Mouse (Mus musculus) WW6 (cell line): ENCODE results near the gene Gm39566.

Experiments
- DNase-seq: peaks from one replicate; pipeline ENCODE4 v3.0.0-alpha.2; 2013; ENCODE audit warnings: low read depth, low spot score

Gene Gm39566

DNA sequence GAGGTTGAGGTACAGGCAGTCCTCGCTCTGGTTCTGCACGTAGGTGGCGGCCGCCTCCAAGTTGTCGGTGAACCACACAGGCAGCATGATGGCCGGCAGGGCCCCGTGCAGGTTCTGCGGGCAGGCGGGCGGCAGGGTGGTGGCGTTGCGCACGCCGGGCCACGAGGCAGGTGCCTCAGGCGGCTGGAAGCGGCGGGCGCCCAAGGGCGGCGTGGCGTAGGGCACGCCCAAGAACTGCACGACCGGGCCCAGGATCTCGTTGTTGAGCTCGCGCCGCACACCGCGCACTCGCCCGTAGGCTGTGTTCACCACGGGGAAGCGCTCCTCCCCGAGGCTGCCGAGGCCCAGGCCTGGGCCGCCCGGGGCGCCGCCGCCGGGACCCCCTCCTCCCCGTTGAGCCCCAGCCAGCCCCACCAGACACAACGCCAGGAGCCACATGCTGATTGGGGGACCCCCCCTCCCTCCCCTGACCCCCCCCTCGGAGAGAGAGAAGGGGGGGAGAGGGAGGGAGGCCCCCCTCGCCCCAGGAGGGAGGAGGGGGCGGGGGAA, 19.0 kb upstream of the Gm39566 start:
- DNase-seq, result no peak

DNA sequence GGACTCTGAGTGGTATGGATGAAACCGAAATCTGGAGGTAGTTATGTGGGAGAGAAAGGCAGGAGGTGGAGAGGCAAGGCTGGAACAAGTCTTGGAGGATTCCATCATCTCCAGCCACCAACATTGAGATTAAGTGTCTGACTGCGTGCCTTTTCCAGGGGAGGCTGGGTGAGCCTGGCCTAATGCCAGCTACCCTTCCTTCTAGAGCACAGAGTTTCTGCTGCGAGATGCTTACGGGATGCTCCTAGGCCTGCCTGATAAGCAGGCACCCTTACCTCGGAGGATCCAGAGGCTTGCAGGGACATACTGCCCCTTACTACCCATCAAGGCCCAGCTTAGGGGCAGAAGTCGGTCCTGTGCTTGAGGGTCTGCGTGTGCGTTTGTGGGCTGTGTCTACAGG, 18.5 kb upstream of the Gm39566 start:
- DNase-seq, result no peak

DNA sequence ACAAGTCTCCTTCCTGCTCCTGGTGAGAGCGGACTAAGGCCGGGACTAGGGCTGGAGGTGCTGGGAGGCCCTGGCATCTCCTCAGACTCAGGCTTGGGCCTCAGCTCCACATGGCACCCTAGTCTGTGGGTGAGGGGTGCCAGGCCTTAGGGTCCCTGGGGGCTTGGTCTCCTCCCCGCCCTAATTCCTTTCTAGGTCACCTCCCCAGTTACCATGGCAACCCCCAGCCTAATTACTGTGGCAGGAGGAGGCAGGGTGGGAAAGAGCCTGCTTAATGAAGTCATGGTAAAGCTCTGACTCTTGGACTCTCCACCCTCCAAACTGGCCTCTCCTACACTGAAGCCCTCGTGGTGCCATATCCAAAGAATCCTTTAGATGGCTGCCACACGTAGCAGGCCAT, 13.7 kb upstream of the Gm39566 start:
- no peak for DNase-seq

DNA sequence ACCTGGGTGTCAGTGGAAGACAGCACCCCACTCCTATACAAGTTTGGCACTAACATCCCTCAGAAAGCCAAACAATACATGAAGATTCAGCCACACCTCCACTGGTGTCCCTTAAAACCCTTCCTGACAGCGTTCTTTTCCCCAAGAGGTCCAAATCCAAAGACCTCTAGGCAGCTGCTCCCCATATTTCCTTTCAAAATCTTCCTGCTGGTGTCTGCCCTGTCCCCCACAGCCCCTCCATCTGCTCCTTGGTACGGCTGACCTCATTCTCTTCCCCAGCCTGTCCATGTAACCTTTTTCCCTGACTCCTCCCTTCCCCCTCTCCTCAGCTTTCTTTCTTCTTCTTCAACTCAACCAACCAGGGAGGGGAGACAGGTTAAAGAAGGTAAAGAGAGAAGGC, 8.4 kb upstream of the Gm39566 start:
- DNase-seq, result no peak

DNA sequence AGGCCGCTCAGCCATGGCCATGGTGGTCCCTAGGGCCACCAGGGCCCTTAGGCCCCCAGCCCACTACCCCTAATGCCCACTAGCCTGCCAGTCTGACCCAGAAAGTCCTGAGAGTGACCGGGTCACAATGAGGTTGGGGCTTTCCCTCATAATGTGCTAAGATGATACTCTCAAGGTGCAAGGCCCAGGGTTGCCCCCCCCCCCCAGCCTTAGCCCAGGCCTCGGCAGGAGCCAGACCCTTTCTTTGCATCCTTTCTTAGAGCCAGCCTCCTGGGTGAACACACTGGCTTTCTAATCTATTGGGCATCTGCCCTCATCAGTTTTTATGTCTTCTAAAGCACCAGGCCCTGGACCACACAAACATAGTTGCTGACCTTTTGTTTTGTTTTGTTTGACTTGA, 7.0 kb upstream of the Gm39566 start, which contains the start of gene Spem1:
Gene Spem1 (minus strand): TSS at position 101 of the 400 bp plus-strand sequence.
- no peak for DNase-seq

DNA sequence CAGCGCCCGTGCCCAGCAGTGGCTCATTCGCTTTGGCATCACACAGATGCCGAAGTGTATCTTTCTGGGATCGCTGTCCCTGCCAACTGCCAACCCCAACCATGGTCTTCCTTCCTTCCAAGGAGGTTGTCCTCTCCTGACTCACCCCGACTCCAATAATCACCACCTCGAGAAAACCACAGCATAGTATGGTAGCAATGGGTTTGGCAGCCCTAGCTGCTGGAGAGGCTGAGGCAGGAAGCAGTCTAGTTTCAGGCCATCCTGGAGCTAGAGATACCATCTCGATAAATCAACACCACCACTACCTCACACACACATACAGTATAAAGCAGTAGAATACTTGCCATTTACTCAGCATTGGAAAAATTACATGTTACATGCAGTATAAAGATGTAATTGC, 3.8 kb upstream of the Gm39566 start:
- DNase-seq, result no peak

DNA sequence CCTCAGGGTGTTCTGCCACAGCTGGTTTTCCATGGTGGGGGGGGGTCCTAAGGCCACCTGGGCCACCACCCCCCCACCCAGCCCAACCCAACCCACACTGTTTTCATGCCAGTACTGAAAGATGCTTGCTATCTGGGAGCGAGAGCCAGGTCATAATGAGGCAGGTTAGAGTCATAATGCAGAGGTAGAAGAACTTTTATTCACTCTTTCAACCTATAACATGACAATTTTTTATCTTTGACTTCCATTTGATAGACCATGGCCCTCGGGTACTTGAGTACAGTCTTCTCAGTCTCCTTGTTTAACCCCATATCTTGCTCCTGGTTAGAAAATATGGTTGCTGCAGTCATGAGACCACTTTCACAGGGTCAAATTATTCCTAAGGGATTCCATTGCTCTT, 3.3 kb upstream of the Gm39566 start, which contains the start of gene Spem2:
Gene Spem2 (minus strand): TSS at position 101 of the 400 bp plus-strand sequence.
- no peak for DNase-seq

DNA sequence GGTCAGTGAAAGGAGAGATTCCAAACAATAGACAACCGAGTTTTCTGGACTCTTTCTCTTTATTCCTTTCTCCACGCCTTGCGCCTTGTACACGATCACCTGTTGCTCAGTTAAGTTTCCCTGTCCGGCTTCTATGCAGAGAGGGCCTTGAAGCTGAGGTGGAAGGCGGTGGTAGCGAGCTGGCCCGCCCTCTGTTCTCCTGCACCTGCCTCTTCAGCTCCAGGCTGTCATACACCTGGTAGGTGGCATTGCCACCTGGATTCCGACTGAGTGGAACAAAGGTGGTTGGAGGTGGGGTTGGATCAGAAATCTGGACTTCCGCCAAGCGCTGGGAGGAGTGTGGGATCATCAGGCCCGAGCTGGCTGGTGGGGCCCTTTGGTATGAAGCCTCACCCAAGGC, 1.4 kb upstream of the Gm39566 start:
- DNase-seq, result no peak

DNA sequence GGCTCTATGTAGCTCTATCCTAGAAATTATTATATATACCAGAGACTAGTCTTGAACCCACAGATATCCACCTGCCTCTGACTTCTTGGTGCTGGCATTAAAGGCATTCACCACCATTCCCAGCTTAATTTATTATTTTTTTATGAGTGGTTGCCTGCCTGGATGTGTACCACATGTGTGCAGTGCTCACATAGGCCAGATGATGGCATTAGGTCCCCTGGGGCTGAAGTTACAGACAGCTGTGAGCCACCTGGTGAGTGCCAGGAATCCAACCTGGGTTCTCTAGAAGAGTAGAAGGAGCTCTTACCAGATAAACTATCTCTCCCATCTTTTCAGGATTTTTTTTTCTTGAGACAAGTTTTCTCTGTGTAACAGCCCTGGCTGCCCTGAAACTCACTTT, 4.8 kb downstream of the Gm39566 start:
- DNase-seq, result no peak

DNA sequence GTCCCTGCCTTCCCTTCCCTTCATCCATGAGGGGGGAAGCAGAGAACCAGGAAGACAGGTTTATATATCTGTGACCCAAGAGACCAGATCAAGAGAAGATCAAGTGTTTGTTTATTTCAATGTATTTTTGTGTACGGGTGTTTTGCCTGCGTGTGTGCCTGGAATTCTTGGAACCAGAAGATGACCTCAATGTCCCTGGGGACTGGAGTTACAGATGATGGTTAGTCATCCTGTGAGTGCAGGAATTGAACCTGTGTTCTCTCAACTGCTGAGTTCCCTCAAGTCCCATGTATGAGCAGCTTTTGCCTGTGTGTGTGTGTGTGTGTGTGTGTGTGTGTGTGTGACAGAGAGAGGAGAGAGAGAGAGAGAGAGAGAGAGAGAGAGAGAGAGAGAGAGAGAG, 7.5 kb downstream of the Gm39566 start:
- no peak for DNase-seq

DNA sequence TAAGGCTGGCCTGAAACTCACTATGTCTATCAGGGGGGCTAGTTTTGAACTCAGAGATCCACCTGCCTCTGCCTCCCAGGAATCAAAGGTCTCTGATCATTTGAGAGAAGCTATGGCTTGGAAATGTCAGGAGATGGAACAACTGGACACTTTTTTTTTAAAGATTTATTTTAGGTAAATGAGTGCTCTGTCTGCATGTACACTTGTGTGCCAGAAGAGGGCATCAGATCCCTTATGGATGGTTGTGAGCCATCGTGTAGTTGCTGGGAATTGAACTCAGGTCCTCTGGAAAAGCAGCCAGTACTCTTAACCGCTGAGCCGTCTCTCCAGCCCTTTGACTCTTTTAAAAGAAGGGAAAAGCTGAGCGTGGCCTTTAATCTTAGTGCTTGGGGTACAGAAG, 8.7 kb downstream of the Gm39566 start:
- no peak for DNase-seq

DNA sequence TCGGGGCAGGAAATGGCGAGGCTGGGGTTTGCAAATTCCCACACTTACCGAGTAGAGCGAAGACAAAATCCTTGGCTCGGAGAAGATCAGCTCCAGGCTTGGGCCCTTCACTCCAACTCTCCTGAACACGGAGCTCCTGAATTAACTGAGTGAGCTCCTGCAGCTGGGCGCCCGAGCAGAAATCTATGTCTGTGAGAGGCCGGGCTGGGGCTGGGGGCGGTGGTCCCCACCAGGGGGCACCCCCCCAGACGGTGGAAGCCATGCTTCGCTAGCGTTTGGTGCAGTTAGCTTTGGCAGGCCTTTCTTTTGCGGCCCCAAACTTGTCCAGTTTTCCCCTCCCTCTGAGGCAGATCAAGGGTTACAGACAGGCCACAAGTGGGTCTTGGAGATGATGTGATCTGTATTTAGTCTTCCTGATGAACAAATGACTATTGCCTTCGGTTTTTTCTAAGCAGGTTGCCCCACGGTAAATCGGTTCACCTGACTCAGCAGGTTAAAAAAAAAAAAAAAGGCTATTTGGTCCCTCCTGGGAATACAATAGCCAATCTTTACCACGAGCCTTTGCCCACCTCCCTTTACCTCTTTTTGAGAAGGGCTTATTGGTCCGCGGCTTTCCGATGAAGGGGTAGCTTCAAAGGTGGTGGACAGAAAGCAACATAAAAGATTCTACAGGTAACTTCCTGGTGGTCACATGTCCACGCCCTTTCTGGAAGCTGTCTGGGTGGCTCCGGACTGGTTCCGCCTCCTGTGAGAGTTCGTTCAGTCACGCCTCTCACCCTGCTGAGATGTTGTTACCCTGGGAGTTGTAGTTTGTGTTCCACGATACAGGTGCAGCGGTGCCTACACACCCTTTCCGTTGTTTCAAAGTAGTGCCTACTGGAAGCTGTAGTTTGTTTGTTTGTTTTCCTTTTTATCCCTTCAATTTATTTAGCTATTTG, 9.9 kb downstream of the Gm39566 start, which contains the start of gene Tmem102:
Gene Tmem102 (minus strand): TSS at position 653 of the 938 bp plus-strand sequence.
- DNase-seq, result no peak

DNA sequence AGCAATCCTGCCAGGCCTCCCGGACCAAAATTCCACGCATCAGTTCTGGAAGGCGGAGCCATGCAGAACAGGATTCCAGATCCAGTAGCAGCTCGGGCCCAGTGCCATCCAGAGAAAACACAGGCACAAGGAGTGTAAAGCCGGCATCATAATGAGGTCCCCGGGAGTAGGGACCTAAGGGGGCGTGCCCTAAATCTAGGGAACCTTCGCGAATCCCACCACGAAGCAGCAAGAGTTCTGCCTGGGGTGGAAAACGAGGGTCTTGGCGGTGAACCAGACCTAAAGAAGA, 10.5 kb downstream of the Gm39566 start:
- no peak for DNase-seq

DNA sequence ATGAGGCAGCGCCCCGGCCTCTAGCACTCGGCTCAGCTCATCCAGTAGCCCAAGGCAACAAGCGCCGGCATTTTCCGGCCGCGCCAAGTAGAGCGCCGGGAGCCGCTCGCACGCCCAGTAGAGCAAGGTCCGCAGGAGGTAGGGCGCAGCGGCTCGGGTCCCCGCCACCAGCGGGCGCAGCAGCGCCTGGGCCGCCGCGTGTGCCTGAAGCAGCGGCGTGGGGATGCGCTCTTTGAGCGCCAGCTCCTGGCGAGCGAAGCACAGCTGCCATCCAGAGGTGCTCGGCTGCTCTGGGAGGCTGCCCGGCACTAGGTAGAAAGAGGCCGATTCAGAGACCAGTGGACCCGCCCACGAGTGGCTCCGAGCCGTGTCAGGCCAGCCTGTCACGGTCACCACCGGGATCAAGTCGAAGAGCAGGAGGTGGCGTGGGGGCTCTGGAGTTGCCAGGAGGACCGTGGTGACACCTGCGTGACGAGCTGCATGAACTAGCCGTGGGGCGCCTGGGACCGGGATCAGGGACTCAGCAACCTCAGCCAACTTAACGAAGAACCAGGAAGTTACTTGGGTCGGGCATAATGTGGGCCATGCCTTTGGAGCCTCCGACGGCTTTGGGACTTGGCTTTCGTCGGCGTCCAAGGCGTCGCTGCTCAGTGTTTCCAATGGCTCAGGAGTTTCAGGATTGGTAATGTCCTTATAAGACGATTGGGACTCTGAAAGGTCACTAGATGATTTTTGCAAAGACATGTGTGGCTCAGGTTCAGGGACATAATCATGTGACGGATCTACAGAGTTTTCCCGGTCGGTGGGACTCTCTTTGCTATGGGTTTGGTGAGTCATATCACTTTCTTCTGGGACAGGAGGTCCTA, 11.1 kb downstream of the Gm39566 start:
- no peak for DNase-seq

DNA sequence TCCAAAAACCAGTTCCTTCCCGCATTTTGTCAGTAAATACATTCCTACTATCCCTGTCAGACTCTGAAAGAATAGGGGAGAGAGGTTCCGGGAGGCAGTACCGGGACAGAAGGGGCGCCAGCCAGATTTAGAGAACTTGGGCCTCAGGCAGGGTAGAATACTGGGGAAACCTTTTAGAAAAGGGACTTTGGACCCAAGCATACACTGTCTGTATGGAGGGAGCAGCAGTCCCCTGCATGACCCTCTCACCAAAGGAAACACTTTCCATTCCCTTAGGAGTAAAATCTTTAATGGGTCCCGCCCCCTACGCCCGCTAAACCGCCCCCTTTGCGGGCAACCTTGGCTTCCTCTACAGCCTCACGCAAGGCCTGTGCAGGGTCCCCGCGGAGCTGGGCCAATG, 11.8 kb downstream of the Gm39566 start:
- no peak for DNase-seq

DNA sequence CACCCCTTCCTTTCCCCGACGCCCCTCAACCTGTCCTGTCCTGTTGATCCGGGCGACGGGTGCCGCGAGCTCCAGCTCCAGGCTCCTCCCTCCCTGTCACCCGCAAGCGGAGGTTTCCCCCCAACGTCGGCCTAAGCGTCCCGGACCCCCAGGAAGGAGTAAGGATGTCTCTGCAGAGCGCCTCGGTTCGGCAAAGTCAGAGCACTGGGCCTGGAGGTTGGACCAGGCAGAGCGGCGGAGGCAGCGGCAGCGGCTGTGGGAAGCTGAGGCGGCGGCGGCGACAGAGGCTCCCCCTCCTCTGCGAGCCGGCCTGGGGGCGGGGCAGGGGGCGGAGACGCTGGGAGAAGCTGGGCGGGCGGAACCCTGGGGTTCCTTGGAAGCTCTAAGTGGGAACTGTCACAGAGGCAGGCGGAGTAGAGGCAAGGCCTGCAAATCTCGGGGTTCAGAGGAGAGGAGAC, 12.4 kb downstream of the Gm39566 start:
- DNase-seq, result no peak

DNA sequence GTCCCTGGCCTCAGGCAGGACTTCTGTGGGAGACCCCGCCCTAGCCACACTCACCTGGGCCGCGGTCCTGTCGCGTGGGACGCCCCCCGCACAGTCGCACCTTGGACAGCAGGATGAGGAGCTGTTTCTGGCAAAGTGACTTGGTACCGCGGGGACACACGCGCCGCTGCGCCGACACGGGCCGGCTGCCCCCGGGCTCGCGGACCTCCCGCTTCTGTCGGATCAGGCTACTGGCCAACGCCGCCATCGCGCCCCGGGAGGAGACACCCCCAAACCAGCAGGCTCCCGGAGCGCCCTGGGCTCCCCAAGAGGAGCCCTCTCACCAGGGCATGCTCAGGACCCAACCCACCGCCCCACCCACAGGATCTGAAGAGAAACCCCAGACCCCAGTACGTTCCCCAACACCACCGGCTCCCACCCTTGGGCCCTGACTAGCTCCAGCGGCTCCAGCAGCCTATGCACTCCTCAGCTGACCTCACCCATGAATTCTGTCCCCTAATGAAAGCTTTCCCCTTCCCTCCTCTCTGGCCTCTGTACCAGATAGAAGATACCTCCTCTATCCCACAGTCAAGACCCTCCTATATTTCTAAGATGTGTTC, 13.6 kb downstream of the Gm39566 start, which contains the start of gene Fgf11:
Gene Fgf11 (minus strand): TSS at position 479 of the 599 bp plus-strand sequence.
- no peak for DNase-seq

DNA sequence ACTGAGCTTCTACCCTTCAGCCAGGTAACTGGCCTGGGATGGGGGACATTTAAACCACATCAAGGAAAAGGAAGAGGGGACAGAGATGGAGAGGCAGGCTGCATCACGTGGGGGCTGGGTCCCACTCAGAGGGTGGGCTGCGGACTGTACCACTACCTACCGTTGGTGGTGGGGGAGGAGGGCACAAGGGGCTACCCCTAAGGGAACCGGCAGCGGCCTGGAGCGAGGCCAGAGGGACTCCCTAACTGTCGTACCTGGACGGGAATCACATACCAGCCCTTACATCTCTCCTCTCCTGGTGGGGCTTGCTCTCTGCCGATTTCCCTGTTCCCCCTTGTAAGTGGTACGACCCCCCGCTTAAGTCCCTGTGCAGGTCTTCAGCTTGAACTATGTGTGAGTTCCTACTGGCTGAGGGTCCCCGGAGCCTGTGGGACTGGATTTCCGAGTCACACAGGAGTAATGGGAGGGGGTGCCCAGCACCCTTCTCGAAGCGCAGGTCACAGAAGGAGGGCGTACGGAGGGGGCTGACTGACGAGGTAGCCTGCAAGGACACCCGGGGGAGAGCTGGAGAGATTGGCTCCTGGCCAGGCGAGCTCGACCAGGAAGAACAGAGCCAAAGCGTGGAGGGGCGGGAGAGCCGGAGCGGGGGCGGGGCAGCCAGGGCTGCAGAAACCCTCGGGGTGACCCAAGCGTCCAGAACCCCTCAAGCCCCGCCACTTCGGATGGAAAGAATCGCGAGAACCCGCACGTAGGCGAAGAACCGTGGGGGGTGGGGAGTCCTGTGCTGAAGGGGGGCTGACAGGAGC, 14.5 kb downstream of the Gm39566 start:
- DNase-seq, result no peak

DNA sequence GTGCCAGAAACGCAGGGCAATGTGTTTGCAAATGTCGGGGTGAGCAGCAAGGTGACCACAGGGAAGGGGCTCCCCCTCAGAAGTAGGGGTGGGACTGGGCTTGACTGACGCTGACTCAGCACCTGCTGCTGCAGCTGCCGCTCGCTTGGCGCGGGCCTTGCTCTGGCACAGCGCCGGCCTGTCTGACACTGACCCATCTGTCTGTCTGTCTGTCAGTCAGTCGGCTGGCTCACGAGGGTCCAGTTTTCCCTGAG, 15.0 kb downstream of the Gm39566 start:
- no peak for DNase-seq

DNA sequence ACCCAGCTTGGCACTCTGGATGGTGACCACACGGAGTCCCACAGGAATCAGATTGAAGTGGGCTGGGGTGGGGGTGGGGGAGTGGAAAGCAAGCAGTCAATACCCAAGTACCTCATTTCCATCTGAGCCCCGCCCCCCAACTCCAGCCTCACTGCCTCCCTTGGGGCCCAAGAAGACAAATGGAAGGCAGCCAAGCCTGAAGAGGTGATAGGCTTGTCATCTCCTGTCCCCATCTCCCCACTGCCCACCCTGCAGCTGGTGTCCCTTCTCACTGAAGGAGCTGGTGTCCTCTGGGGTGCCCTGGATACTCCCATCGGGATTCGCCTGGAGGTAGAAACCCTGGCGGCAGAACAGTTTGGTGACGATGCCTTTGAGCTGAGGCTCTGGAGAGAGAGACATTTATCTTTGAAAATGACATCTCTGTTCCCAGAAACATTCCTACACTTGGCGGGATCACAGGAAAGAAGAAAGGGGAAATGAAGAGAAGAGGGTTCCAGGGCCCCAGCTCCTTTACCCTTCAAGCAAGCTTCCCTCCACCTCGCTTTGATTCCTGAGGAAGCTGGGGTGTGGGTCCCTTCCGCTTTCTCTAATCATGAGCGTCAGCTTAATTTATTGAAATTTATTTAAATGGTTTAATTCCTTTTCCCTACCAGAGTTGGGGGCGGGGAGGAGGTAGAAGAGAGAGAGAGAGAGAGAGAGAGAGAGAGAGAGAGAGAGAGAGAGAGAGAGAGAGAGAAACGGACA, 15.5 kb downstream of the Gm39566 start:
- no peak for DNase-seq
